Mouse (Mus musculus): ENCODE measurements around the gene Hoga1. TPM values are rescaled to one million over a fixed set of nuclear protein-coding genes. Genes with fewer than 3 reads are reported as not detected.

Hoga1 gene
- total RNA-seq, 1 experiment from 2014 or later, result not detected

- ATAC-seq (replicated peaks; ENCODE audit: low read depth, poor library complexity, severe bottlenecking), result peak; percentile 41
These were observed 26.3 kb upstream of the Hoga1 start for GRCm38 (mm10) chr19:42019011-42019522.

- no peak for ATAC-seq (replicated peaks; ENCODE audit: low read depth, poor library complexity, severe bottlenecking)
These were observed 23.5 kb upstream of the Hoga1 start for GRCm38 (mm10) chr19:42021681-42022541.

DNA sequence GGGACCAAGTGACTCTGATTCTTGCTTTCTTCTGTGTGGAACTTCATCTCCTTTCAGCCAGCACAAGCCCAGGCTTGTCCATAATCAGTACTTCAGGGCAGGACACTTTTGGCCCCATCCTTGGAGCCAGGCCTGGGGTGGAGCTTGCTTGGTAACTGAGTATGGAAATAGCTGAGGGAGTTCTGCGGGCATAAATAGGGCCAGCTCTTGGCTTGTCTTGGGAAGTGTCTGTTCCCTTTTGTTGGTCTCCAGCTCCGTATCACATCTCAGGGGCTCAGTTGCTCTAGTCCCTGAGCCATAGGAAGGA lies 22.9 kb upstream of the Hoga1 start:
- ATAC-seq (replicated peaks; ENCODE audit: low read depth, poor library complexity, severe bottlenecking), result no peak

DNA sequence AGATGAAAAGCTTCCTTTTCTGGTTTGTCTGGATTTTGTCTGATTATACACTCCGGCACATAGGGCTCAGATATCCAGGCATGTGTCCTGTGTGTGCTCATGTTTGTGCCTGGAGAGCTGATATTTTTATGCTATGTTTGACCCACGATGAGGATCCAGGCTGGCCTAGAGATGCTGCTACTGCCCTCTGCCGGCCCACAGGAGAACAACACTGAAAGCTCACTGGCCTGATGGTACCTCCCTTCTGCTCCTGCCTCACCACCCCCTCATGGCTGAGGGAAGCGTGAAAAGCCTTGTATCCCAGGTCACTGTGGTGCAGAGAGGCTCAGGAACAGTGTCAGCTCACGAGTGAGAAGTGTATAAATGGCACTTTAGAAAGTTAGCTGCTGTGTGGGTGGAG lies 19.3 kb upstream of the Hoga1 start:
- peak; percentile 96 for ATAC-seq (replicated peaks; ENCODE audit: low read depth, poor library complexity, severe bottlenecking)

- ATAC-seq (replicated peaks; ENCODE audit: low read depth, poor library complexity, severe bottlenecking), result no peak
These were observed 14.3 kb upstream of the Hoga1 start for GRCm38 (mm10) chr19:42031112-42031511.

DNA sequence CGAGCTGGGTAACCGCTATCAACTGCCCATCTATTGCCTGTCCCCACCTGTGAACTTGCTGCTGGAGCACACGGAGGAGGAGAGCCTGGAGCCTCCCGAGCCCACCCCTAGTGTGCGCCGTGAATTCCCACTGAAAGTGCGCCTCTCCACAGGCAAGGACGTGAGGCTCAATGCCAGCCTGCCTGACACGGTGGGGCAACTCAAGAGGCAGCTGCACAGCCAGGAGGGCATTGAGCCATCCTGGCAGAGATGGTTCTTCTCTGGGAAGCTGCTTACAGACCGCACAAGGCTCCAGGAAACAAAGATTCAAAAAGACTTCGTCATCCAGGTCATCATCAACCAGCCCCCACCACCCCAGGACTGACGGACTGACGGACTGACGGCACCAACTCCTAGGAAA lies 11.8 kb upstream of the Hoga1 start:
- no peak for ATAC-seq (replicated peaks; ENCODE audit: low read depth, poor library complexity, severe bottlenecking)

DNA sequence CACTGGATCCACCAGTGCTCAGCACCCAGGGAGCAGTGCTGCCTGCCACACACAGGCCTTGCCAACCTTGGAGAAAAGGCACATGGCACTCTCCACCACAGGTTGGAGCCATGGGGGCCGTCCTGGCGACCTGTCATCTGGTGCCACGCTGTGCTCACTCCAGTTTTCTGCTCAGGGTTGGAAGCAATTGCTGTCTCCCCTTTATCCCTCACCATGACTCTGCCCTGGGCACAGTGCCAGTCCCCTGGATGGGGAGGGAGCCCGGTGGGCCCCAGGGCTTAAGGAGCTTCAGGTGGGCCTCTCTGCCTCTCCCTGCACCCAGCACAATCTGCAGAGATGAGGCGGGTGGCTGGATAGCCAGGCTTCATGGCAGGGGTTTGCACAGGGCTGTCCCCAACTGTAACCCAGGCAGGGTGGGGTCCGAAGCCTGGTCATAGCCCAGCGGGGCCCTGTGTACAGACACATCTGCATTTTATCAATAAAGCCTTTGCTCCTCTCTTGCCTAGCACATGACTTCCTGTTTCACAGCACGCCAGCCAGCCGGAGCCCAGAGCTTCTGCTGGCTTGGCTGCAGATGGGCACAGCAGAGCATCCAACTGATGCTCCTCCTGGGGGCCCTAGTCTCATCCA lies 11.1 kb upstream of the Hoga1 start:
- 0 out of 2 replicates have a peak, but pooled peaks have one; percentile 6 for ATAC-seq (replicated peaks; ENCODE audit: low read depth, poor library complexity, severe bottlenecking)

- 0 out of 2 replicates have a peak, but pooled peaks have one; percentile 10 for ATAC-seq (replicated peaks; ENCODE audit: low read depth, poor library complexity, severe bottlenecking)
These were observed 10.4 kb upstream of the Hoga1 start for GRCm38 (mm10) chr19:42034881-42035455.

GRCm38 (mm10) chr19:42035456-42036248 lies 9.8 kb upstream of the Hoga1 start, which contains the start of gene Ankrd2:
Gene Ankrd2, plus strand, starts transcription at chr19:42036000.
- ATAC-seq (replicated peaks; ENCODE audit: low read depth, poor library complexity, severe bottlenecking), result peak; percentile 98

DNA sequence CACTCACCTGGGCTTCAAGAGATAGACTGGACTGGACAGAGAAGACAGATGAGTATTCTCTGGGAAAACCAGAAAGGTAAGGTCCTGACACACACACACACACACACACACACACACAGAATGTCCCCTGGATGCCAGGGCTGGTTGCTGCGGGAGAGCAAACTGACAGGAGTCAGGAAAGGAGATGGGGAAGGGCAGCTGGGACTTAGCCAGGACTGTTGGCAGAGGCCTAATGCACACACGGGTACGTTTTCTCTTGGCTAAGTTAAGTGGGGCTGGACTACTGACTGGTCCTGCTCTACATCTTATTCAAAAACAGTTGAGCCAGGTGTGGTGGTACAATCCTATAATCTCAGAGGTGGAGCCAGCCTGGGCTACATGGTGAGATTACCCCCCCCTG lies 9.1 kb upstream of the Hoga1 start:
- no peak for ATAC-seq (replicated peaks; ENCODE audit: low read depth, poor library complexity, severe bottlenecking)

- no peak for ATAC-seq (replicated peaks; ENCODE audit: low read depth, poor library complexity, severe bottlenecking)
These were observed 8.2 kb upstream of the Hoga1 start for GRCm38 (mm10) chr19:42037167-42037702.

GRCm38 (mm10) chr19:42038310-42038709 lies 7.1 kb upstream of the Hoga1 start:
- ATAC-seq (replicated peaks; ENCODE audit: low read depth, poor library complexity, severe bottlenecking), result no peak

GRCm38 (mm10) chr19:42043988-42044387 lies 1.4 kb upstream of the Hoga1 start:
- no peak for ATAC-seq (replicated peaks; ENCODE audit: low read depth, poor library complexity, severe bottlenecking)

GRCm38 (mm10) chr19:42050251-42050650 lies 4.8 kb downstream of the Hoga1 start:
- no peak for ATAC-seq (replicated peaks; ENCODE audit: low read depth, poor library complexity, severe bottlenecking)

DNA sequence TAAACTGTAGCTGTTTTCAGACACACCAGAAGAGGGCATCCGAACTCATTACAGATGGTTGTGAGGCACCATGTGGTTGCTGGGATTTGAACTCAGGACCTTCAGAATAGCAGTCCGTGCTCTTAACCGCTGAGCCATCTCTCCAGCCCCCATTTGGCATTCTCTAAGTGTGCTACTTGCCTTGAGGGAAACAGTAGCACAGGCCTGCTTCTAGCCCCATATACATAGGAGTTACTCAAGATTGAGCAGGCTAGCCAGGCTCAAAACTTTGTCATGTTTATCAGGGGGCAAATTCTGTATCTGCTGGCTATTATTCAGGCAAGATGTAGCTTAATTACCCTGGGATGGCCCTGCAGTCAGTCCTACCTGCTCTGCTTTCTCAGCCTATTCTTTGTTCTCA lies 5.9 kb downstream of the Hoga1 start:
- ATAC-seq (replicated peaks; ENCODE audit: low read depth, poor library complexity, severe bottlenecking), result no peak

GRCm38 (mm10) chr19:42051948-42052347 lies 6.5 kb downstream of the Hoga1 start, which contains the start of gene 4933411K16Rik:
Gene 4933411K16Rik, plus strand, starts transcription at chr19:42052248.
- ATAC-seq (replicated peaks; ENCODE audit: low read depth, poor library complexity, severe bottlenecking), result no peak

DNA sequence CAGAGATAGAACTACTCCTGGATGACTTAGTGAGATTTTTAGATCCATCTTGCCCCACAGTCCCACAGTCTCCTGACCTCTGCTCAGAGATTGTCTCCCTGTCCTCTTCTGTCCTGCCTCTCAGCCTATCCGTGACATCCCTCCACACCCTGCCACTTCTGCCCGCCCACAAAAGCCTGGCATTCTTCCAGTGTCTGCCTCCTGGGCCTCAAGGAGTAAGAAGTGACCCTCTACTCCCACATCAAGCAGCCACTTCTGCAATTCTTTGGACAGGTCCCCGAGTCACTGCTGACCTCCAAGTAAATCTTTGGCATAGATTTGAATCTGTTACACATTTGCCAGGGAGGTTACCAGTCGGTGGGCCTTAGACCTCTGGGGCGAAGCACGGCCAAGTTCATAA lies 8.8 kb downstream of the Hoga1 start:
- ATAC-seq (replicated peaks; ENCODE audit: low read depth, poor library complexity, severe bottlenecking), result 0 out of 2 replicates have a peak, but pooled peaks have one; percentile 36

- no peak for ATAC-seq (replicated peaks; ENCODE audit: low read depth, poor library complexity, severe bottlenecking)
These were observed 10.5 kb downstream of the Hoga1 start for GRCm38 (mm10) chr19:42055881-42056280.

GRCm38 (mm10) chr19:42056719-42057409 lies 11.5 kb downstream of the Hoga1 start:
- ATAC-seq (replicated peaks; ENCODE audit: low read depth, poor library complexity, severe bottlenecking), result no peak

Data from common myeloid progenitor, adult 5-6 weeks (primary cell).